Mouse (Mus musculus) midbrain, embryonic 12.5 days (tissue): Measurements from ENCODE around the gene Sphk2. TPM values are rescaled to one million over a fixed set of nuclear protein-coding genes. Genes with fewer than 3 reads are reported as not detected.

Source experiments
- ATAC-seq: fragments of 200-750 bp; cut with Nextera tagmentation; 2 replicates; pipeline ENCODE4 v1.8.0; 2017; ENCODE audit warnings: low read depth, moderate TSS enrichment, moderate library complexity; ENCODE audit not compliant: low FRiP score
- H3K27ac ChIP-seq: fragments of 300-500 bp; sonication (generic); replicated peaks from 2 replicates; pipeline ENCODE4 v1.5.1; 2016; ENCODE audit warnings: mild to moderate bottlenecking
- H3K27me3 ChIP-seq: fragments of 300-500 bp; sonication (generic); 2 replicates; pipeline ENCODE4 v1.6.1; 2016; ENCODE audit warnings: mild to moderate bottlenecking
- H3K36me3 ChIP-seq: fragments of 300-500 bp; sonication (generic); 2 replicates; pipeline ENCODE4 v1.6.1; 2016
- H3K4me1 ChIP-seq: fragments of 300-500 bp; sonication (generic); 2 replicates; pipeline ENCODE4 v1.6.1; 2016
- H3K4me2 ChIP-seq: fragments of 300-500 bp; sonication (generic); replicated peaks from 2 replicates; pipeline ENCODE4 v1.6.1; 2016; ENCODE audit warnings: mild to moderate bottlenecking, moderate library complexity
- H3K4me3 ChIP-seq: fragments of 300-500 bp; sonication (generic); 2 replicates; pipeline ENCODE4 v1.5.1; 2016; ENCODE audit warnings: mild to moderate bottlenecking
- H3K9ac ChIP-seq: fragments of 300-500 bp; sonication (generic); replicated peaks from 2 replicates; pipeline ENCODE4 v1.6.1; 2016; ENCODE audit warnings: mild to moderate bottlenecking, moderate library complexity
- H3K9me3 ChIP-seq: fragments of 300-500 bp; sonication (generic); 2 replicates; pipeline ENCODE4 v1.6.1; 2016; ENCODE audit warnings: mild to moderate bottlenecking
- WGBS: fragments of 180-500 bp; shearing (Covaris S2); methylation state at CpG from one replicate; pipeline ENCODE4 v1.1.7; 2016; 5-methylcytosine and 5-hydroxymethylcytosine counted together
- polyA plus RNA-seq: library from polyadenylated mRNA; unstranded; fragments of >200 nt; fragmentation: Nextera tagmentation; extraction: Ambion mirVana; gene quantifications from 2 replicates; pipeline ENCODE4 v1.2.1, GENCODE M21; 2016

Gene Sphk2
- 24.0 and 25.8 TPM in 2 replicates for polyA plus RNA-seq

DNA sequence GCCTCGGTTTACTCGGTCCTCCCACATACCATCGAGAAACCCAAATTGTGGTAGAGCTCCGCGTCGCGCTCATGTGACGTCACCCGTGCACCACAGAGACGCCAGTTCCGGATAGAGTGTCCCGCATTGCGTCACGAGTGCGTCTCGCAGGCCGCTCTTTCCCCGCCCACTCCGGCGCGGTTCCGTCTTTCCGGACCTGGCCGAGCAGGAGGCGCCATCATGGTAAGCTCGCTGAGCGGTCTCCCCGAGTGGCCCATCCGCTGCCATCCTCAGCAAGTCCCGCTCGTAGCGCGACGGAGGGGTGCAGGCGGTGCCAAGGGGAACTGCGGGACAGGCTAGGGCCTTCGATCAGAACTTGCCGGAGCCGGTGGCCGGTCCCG lies at the start of gene Sphk2:
Gene Sphk2 (minus strand): TSS at position 85 of the 380 bp plus-strand sequence.
- Histone ChIP-seq H3K4me3 (peak within 1 kb of the TSS; percentile 91), H3K9ac (peak within 1 kb of the TSS; percentile 98), H3K9me3 (no peaks in the 10 kb centered on the region), H3K4me2 (peak within 1 kb of the TSS; percentile 92), H3K27ac (peak within 1 kb of the TSS; percentile 89), H3K27me3 (no peaks in the 10 kb centered on the region), H3K36me3 (peaks cover 46% of the 10 kb centered on the region), H3K4me1 (peaks cover 46% of the 10 kb centered on the region)
- under 1% methylated on average over 41 of the region's 41 CpGs for WGBS
- peak; percentile 76 for ATAC-seq

DNA sequence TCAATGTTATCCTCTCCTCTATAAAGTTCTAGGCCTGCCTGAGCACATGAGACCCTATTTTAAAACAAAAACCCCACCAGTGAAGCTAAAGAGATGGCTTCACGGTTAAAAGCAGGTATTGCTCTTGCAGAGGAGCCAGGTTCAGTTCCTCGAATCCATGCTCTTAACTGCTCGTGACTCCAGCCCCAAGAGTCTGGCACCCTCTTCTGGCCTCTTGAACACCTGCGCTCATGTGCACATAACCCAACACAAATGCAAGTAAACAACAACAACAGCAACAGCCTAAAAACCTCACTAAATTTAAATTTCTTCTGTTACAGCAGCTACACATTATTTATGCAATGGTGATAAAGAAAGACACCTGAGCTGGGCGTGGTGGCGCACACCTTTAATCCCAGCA lies 49.7 kb upstream of the Sphk2 start:
- no peak for ATAC-seq

DNA sequence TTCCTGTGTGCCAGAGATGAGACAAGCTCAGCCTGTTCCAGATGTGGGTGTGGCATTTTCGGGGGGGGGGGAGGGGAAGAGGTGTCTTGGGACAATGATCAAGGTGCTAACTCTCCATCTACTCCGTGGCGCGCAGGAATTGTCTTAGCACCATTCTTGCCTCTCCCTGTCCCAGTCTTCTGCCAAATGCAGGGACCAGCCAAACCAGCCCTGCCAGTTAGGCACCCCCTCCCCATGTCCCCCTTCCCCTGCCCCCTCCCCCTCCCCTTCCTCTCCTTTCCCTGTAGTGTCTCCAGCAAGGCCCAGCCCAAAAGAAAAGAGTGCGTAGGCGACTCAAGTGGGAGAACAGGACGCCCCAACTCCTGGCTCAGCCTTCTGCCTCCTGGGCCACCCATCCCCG lies 49.0 kb upstream of the Sphk2 start:
- no peak for ATAC-seq
- WGBS: 62% methylated on average over 8 of the region's 8 CpGs
- no peaks in the 10 kb centered on the region for H3K36me3 ChIP-seq
- no peak overlapping the region for H3K4me2 ChIP-seq
- no peak overlapping the region for H3K9ac ChIP-seq
- no peaks in the 10 kb centered on the region for H3K27me3 ChIP-seq
- no peak overlapping the region for H3K27ac ChIP-seq
- H3K4me1 ChIP-seq: no peaks in the 10 kb centered on the region
- no peaks in the 10 kb centered on the region for H3K9me3 ChIP-seq
- H3K4me3 ChIP-seq: no peak overlapping the region

More for the DNA sequence above, 49.7 kb upstream of the Sphk2 start:
- Histone ChIP-seq H3K4me3 (no peak overlapping the region), H3K27ac (no peak overlapping the region), H3K36me3 (no peaks in the 10 kb centered on the region), H3K9me3 (no peaks in the 10 kb centered on the region), H3K9ac (no peak overlapping the region), H3K4me2 (no peak overlapping the region), H3K4me1 (no peaks in the 10 kb centered on the region), H3K27me3 (no peaks in the 10 kb centered on the region)
- 93% methylated on average over 6 of the region's 6 CpGs for WGBS

DNA sequence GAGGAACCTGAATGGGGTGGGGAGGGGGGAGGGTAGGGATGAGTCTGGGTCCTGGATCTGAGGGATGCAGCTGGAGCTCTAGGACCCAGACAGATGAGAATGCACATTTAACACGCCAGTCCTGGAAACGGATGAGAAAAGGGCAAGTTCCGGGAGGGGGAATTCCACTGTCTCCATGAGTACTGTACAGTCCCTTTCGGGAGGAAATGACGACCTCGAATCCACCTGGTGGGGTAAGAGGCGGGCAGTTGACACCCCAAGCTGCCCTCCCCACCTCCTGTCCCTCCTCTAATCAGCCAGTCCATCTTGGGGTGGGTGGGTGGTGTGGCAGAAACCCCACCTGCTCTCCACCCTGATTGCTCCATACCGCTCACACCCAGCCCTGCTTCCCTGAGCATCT lies 48.2 kb upstream of the Sphk2 start:
- H3K36me3 ChIP-seq: no peaks in the 10 kb centered on the region
- H3K4me1 ChIP-seq: no peaks in the 10 kb centered on the region
- no peak overlapping the region for H3K4me2 ChIP-seq
- no peak overlapping the region for H3K4me3 ChIP-seq
- H3K9me3 ChIP-seq: no peaks in the 10 kb centered on the region
- no peaks in the 10 kb centered on the region for H3K27me3 ChIP-seq
- H3K9ac ChIP-seq: no peak overlapping the region
- WGBS: 62% methylated on average over 8 of the region's 8 CpGs
- no peak overlapping the region for H3K27ac ChIP-seq
- ATAC-seq: no peak

DNA sequence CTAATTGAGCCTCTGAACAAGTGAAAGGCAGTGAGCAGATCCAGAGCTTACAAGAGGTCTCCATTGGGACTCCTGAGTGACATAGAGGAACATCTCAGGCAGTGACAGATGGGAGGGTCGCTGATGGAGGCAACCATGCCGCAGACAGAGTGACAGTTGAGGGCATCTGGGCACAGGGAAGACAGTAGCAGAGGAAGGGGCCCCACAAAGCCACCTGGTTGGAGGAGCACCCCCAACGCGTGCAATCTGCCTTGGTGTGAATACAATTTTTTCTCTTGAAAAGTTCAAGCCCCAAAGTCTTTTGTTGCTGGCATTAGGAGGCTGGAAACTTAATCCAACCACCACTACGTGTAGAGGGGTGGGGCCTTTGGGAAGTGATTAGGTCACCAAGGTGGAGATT lies 42.3 kb upstream of the Sphk2 start:
- 71% methylated on average over 5 of the region's 5 CpGs for WGBS
- Histone ChIP-seq H3K27me3 (peaks cover 31% of the 10 kb centered on the region), H3K36me3 (no peaks in the 10 kb centered on the region), H3K4me2 (no peak overlapping the region), H3K4me3 (no peak overlapping the region), H3K4me1 (peaks cover 6% of the 10 kb centered on the region; the same call in 1 of the 2 replicates), H3K9ac (no peak overlapping the region), H3K9me3 (no peaks in the 10 kb centered on the region), H3K27ac (no peak overlapping the region)
- ATAC-seq: no peak

DNA sequence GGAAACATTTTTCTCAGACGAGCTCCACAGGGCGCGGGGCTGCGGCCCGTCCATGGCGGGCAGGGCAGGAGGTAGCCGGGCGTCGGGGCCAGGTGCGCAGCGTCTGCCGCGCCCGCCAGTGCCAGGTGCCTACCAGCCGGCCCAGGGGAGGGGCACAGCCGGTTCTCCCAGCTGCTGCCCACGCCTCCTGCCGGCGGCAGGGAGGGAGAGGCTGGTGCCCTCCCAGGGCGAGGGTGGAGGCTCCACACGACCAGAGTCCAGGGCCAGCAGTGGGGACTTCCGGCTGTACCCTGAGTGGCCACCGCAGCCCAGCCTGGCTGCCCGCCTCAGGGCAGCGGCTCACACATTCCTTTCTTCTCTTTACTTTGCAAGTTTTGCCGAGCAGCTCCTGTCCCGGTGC lies 41.6 kb upstream of the Sphk2 start:
- peak overlapping the region; percentile 23; the same call in 1 of the 2 replicates for H3K4me3 ChIP-seq
- peaks cover 6% of the 10 kb centered on the region; the same call in 1 of the 2 replicates for H3K4me1 ChIP-seq
- peak overlapping the region; percentile 44 for H3K4me2 ChIP-seq
- 9% methylated on average over 26 of the region's 27 CpGs for WGBS
- H3K9ac ChIP-seq: no peak overlapping the region
- H3K27ac ChIP-seq: no peak overlapping the region
- no peaks in the 10 kb centered on the region for H3K36me3 ChIP-seq
- ATAC-seq: no peak
- H3K9me3 ChIP-seq: no peaks in the 10 kb centered on the region
- H3K27me3 ChIP-seq: peaks cover 31% of the 10 kb centered on the region

DNA sequence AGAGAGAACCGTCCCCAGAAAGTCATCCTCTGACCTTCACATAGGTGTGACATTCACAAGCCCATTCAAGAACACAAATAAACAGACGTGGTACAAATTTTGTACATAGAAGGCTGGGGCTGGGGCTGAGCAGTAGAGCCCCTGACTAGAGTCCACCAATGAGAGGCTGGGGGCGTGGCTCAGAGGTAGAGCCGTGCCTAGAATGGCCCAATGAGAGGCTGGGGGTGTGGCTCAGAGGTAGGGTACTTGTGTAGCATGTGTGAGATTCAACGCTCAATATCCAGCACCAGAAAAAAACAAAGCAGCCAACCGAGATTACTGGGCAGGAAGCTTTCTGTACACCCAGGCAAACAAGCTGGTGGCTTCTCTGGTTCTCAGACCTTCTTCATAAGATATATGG lies 37.9 kb upstream of the Sphk2 start:
- ATAC-seq: no peak
- WGBS: 66% methylated on average over 6 of the region's 6 CpGs
- peaks cover 6% of the 10 kb centered on the region; the same call in 1 of the 2 replicates for H3K4me1 ChIP-seq
- H3K9ac ChIP-seq: no peak overlapping the region
- no peaks in the 10 kb centered on the region for H3K9me3 ChIP-seq
- H3K4me3 ChIP-seq: no peak overlapping the region
- no peak overlapping the region for H3K4me2 ChIP-seq
- no peaks in the 10 kb centered on the region for H3K36me3 ChIP-seq
- H3K27me3 ChIP-seq: peaks cover 29% of the 10 kb centered on the region
- H3K27ac ChIP-seq: no peak overlapping the region

DNA sequence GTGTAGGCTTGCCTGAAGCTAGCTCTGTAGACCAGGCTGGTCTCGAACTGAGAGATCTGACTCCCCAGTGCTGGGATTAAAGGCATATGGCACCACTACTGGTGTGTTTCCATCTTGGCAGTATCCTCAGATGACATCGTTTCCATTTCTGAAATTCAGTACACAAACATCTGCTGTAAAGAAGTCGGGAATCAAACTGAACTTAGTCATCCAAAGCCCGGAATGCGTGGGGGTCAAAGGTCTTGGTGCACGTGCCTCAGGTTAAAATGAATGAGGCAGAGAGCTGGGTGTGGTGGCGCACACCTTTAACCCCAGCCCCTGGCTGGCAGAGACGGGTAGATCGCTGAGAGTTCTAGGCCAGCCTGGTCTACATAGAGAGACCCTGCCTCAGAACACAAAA lies 32.4 kb upstream of the Sphk2 start:
- Histone ChIP-seq H3K27me3 (no peaks in the 10 kb centered on the region; the same call in 1 of the 2 replicates), H3K4me3 (no peak overlapping the region), H3K36me3 (no peaks in the 10 kb centered on the region), H3K27ac (no peak overlapping the region), H3K9ac (no peak overlapping the region), H3K9me3 (no peaks in the 10 kb centered on the region), H3K4me1 (no peaks in the 10 kb centered on the region), H3K4me2 (no peak overlapping the region)
- WGBS: 81% methylated on average over 9 of the region's 9 CpGs
- ATAC-seq: no peak

DNA sequence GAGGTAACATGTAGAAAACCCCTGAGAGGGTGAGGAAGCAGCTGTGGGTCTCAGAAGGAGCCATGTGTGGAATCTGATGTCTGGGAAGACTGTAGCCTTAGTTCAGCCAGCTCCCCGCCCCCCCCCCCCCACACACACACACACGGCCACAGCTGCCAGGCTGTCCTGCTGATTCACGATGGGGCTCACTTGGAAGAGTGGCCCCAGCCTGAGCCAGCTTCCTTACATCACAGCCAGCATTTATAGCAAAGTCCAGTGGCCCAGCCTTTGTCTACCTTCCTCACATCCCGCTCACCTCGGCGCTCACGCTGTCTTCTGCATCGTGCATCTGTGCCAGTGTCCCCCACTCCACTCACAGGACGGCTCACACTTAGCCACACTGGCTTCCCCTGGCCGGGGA lies 31.6 kb upstream of the Sphk2 start:
- Histone ChIP-seq H3K4me3 (no peak overlapping the region), H3K4me1 (no peaks in the 10 kb centered on the region), H3K9ac (0 out of 2 replicates have a peak overlapping the region, but pooled peaks have one; percentile 24), H3K9me3 (no peaks in the 10 kb centered on the region), H3K27me3 (no peaks in the 10 kb centered on the region; the same call in 1 of the 2 replicates), H3K27ac (no peak overlapping the region), H3K36me3 (no peaks in the 10 kb centered on the region), H3K4me2 (no peak overlapping the region)
- no peak for ATAC-seq
- 57% methylated on average over 9 of the region's 10 CpGs for WGBS

DNA sequence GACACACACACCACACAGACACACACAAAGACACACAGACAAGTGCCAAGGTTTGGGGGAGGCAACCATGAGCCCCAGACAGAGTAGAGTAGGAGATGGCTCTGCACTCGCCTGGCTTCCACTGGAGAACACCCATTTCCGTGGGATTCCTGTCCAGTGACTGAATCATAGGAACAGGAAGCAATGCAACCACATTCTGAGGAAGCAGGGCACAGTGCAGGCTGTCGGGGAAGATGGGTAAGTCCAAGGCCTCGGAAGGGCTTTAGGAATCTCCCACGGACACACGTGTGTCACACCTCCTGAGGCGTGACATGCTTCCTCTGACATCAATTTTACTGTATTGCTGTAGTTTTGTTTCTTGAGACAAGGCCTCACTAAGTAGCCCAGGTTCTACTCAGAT lies 30.3 kb upstream of the Sphk2 start:
- no peak for ATAC-seq
- Histone ChIP-seq H3K4me2 (no peak overlapping the region), H3K9ac (no peak overlapping the region), H3K36me3 (no peaks in the 10 kb centered on the region), H3K27ac (no peak overlapping the region), H3K9me3 (no peaks in the 10 kb centered on the region), H3K4me3 (no peak overlapping the region), H3K4me1 (no peaks in the 10 kb centered on the region), H3K27me3 (no peaks in the 10 kb centered on the region; the same call in 1 of the 2 replicates)
- 91% methylated on average over 7 of the region's 7 CpGs for WGBS

DNA sequence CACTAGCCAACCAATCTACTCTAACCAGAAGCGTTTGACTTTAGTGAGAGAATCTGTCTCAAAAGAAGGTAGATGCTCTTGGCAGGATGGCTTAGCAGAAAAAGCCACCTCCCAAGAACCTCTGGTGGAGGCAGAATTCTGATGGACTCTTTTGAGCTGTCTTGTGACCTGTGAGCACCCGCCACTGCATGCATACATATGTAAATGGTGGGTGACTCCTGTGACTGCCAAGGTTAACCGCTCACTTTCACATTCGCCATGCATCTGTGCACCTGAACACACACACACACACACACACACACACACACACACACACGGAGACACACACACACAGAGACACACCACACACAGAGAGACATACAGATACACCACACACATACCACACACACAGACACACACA lies 29.6 kb upstream of the Sphk2 start:
- H3K4me1 ChIP-seq: no peaks in the 10 kb centered on the region
- no peaks in the 10 kb centered on the region for H3K36me3 ChIP-seq
- no peaks in the 10 kb centered on the region for H3K9me3 ChIP-seq
- WGBS: 81% methylated on average over 5 of the region's 5 CpGs
- H3K27ac ChIP-seq: no peak overlapping the region
- no peak overlapping the region for H3K4me2 ChIP-seq
- H3K27me3 ChIP-seq: no peaks in the 10 kb centered on the region; the same call in none of the 2 replicates
- no peak overlapping the region for H3K4me3 ChIP-seq
- no peak for ATAC-seq
- H3K9ac ChIP-seq: no peak overlapping the region

DNA sequence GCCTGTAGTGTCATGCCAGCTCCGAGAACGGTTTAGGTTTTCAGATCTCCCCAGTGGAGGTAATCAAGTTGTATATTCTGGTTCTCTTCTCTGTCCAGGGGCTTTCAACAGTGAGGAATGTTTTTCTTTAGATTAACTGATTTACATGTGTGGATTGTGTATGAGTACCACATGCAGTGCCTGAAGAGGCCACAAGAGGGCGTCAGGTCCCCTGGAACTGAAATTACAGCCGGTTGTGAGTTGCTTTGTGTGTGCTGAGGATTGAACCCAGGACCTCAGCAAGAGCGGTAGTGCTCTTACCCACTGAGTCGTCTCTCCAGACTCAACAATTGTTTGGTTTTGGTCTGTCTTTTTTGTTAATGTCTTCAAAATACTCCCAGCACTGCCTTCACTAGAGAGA lies 28.7 kb upstream of the Sphk2 start:
- H3K27me3 ChIP-seq: peaks cover 4% of the 10 kb centered on the region
- no peak overlapping the region for H3K4me2 ChIP-seq
- WGBS: 68% methylated on average over 6 of the region's 6 CpGs
- no peak for ATAC-seq
- no peak overlapping the region for H3K4me3 ChIP-seq
- H3K36me3 ChIP-seq: no peaks in the 10 kb centered on the region
- no peak overlapping the region for H3K27ac ChIP-seq
- H3K9me3 ChIP-seq: no peaks in the 10 kb centered on the region
- H3K9ac ChIP-seq: no peak overlapping the region
- H3K4me1 ChIP-seq: no peaks in the 10 kb centered on the region

DNA sequence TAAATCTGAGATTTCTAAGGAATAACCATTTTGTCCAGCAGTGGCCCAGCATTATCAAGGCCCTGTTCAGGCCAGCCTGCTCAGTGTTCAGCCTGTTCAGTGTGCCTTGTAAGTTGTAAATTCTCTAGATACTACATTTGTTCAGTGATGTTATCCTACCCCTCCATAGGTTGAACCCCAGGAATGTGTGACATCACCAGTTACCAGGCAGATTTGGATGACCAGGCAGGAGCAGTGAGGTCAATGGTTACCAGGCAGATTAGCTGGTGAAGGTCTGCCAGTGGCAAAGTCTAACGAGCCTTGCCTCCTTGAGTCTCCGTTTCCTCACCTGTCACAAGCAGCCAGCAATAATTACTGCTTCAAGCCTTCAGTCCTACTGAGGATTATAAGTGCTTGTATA lies 26.6 kb upstream of the Sphk2 start:
- WGBS: 59% methylated on average over 2 of the region's 2 CpGs
- no peak for ATAC-seq
- Histone ChIP-seq H3K36me3 (no peaks in the 10 kb centered on the region), H3K4me3 (no peak overlapping the region), H3K27ac (no peak overlapping the region), H3K4me2 (no peak overlapping the region), H3K27me3 (peaks cover 10% of the 10 kb centered on the region), H3K9ac (no peak overlapping the region), H3K9me3 (no peaks in the 10 kb centered on the region), H3K4me1 (no peaks in the 10 kb centered on the region)
